Mouse (Mus musculus): ENCODE results near the gene Tns1. TPM values are rescaled to one million over a fixed set of nuclear protein-coding genes. Genes with fewer than 3 reads are reported as not detected.

The Tns1 gene
- polyA plus RNA-seq, 1 experiment from 2014 or later = 23.1 TPM

DNA sequence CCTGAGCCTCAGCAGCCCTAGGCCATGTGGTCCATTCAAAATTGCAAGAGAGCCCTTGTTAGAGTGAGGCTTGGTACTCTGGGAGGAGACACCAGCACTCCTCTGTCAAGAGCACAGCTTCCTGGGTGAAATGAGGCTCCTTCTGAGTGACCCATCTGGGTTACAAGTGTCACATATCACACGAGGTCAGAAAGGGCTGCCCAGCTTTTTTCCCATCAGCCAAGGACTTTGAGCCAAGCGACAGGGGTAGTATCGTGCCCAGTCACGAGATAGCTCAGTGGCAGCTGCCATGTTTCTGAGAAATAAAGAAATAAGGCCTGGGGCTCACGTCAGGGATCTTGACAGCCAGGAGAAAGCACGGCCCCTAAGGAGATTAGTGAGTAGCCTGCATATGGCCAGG is 186.4 kb downstream of the Tns1 start:
- H3K4me1 ChIP-seq (replicated peaks) = peaks cover 10% of the 10 kb centered on the region
- H3K9me3 ChIP-seq = no peaks in the 10 kb centered on the region
- no peak overlapping the region for H3K4me2 ChIP-seq (replicated peaks)
- H3K27me3 ChIP-seq (replicated peaks) = no peaks in the 10 kb centered on the region
- no peak overlapping the region for H3K9ac ChIP-seq
- no peaks in the 10 kb centered on the region; the same call in 1 of the 2 replicates for H3K36me3 ChIP-seq
- no peak overlapping the region for H3K27ac ChIP-seq
- no peak overlapping the region for H3K4me3 ChIP-seq (replicated peaks)
- 76% methylated on average over 6 of the region's 6 CpGs for WGBS
- ATAC-seq = no peak

GRCm38 (mm10) chr1:73936537-73936936 is 187.7 kb downstream of the Tns1 start:
- H3K36me3 ChIP-seq = no peaks in the 10 kb centered on the region; the same call in 1 of the 2 replicates
- ATAC-seq = peak; percentile 39; the same call in 1 of the 2 replicates
- H3K4me3 ChIP-seq (replicated peaks) = no peak overlapping the region
- H3K9me3 ChIP-seq = no peaks in the 10 kb centered on the region
- H3K9ac ChIP-seq = no peak overlapping the region
- WGBS = 56% methylated on average over 3 of the region's 3 CpGs
- H3K27me3 ChIP-seq (replicated peaks) = no peaks in the 10 kb centered on the region
- no peak overlapping the region for H3K27ac ChIP-seq
- peaks cover 11% of the 10 kb centered on the region for H3K4me1 ChIP-seq (replicated peaks)
- no peak overlapping the region for H3K4me2 ChIP-seq (replicated peaks)

GRCm38 (mm10) chr1:73935442-73936080 is 188.7 kb downstream of the Tns1 start:
- Histone ChIP-seq H3K4me2 (replicated peaks) (no peak overlapping the region), H3K4me1 (replicated peaks) (peaks cover 11% of the 10 kb centered on the region), H3K36me3 (no peaks in the 10 kb centered on the region; the same call in 1 of the 2 replicates), H3K9ac (no peak overlapping the region), H3K27ac (no peak overlapping the region), H3K9me3 (no peaks in the 10 kb centered on the region), H3K4me3 (replicated peaks) (no peak overlapping the region), H3K27me3 (replicated peaks) (no peaks in the 10 kb centered on the region)
- WGBS = 58% methylated on average over 4 of the region's 4 CpGs
- no peak for ATAC-seq

DNA sequence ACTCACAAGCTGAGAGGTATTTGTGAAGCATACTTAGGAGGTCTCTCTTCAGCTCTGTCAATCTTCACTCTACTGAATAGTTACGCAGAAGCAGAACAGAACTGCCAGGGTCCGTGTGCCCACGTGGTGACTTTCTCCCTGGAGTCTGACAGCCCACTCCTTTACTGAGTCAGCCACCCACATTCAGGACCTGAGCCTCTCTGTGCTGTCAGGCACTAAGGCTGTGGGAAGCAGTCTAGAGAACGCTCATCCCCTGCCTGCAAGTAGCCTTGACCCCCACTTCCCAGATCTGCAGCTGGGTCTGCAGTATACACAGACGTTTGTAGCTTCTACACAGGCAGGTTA is 191.1 kb downstream of the Tns1 start:
- 69% methylated on average over 5 of the region's 5 CpGs for WGBS
- Histone ChIP-seq H3K36me3 (no peaks in the 10 kb centered on the region; the same call in 1 of the 2 replicates), H3K4me3 (replicated peaks) (no peak overlapping the region), H3K4me1 (replicated peaks) (peaks cover 20% of the 10 kb centered on the region), H3K27ac (0 out of 2 replicates have a peak overlapping the region, but pooled peaks have one; percentile 32), H3K9ac (no peak overlapping the region), H3K9me3 (no peaks in the 10 kb centered on the region), H3K4me2 (replicated peaks) (no peak overlapping the region), H3K27me3 (replicated peaks) (no peaks in the 10 kb centered on the region)
- no peak for ATAC-seq

DNA sequence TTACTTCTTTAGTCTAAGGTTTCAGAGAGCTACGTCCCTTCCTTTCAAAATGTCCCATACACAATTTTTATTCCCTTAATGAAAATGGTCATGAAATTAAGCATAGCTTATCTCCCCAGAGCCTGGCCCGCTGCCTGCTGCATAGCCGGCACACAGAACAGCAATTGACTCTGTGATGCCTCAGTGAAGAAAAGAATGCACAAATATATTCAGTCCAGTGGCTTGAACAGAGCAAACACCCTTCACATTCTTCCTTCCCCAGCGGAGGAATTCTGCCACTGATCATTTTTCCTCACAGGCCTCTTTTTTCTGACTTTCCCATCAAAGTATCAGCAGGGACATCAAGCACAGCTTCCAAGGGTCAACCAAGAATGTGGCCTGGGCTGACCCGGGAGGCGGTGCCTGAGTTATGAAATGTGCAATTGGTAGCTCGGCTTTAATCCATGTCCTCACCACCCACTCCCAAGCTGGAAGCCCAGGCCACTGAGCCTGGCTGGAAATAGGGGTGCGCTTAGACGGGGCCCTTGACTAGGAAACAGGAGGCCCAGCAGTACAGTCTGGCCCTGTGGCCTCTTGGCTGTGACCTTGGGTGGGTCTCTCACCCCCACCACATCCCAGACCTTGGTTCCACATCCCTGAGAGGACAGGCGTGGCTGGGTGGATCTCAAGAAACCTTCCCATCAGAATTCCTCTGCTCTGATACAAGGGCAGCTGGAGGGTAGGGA is 191.7 kb downstream of the Tns1 start:
- no peak overlapping the region for H3K4me3 ChIP-seq (replicated peaks)
- H3K4me2 ChIP-seq (replicated peaks) = no peak overlapping the region
- 60% methylated on average over 10 of the region's 10 CpGs for WGBS
- no peaks in the 10 kb centered on the region; the same call in 1 of the 2 replicates for H3K36me3 ChIP-seq
- no peaks in the 10 kb centered on the region for H3K9me3 ChIP-seq
- peak overlapping the region; percentile 32; the same call in 1 of the 2 replicates for H3K27ac ChIP-seq
- ATAC-seq = 0 out of 2 replicates have a peak, but pooled peaks have one; percentile 11
- no peak overlapping the region for H3K9ac ChIP-seq
- peaks cover 20% of the 10 kb centered on the region for H3K4me1 ChIP-seq (replicated peaks)
- H3K27me3 ChIP-seq (replicated peaks) = no peaks in the 10 kb centered on the region

DNA sequence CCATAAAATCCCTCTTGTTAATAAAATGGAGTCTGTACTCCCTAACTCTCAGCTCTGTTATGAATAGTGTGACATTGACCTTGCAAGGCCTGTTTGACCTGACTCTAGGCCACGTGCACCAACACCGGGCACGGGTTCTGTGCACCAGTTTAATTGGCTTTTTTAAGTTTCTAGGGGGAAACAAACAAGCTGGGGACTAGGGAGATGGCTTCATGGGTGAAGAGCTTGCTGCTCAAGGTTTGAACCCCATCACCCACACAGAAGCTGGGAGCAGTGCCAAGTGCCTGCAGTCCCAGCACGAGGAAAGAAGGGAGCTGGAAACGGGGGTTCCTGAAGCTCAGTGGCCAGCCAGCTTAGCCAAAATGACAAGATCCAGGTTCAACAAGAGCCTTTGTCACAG is 192.4 kb downstream of the Tns1 start:
- Histone ChIP-seq H3K4me3 (replicated peaks) (no peak overlapping the region), H3K9ac (no peak overlapping the region), H3K27ac (no peak overlapping the region), H3K27me3 (replicated peaks) (no peaks in the 10 kb centered on the region), H3K4me2 (replicated peaks) (no peak overlapping the region), H3K9me3 (no peaks in the 10 kb centered on the region), H3K4me1 (replicated peaks) (peaks cover 20% of the 10 kb centered on the region), H3K36me3 (no peaks in the 10 kb centered on the region; the same call in 1 of the 2 replicates)
- WGBS = 67% methylated on average over 5 of the region's 5 CpGs
- no peak for ATAC-seq

DNA sequence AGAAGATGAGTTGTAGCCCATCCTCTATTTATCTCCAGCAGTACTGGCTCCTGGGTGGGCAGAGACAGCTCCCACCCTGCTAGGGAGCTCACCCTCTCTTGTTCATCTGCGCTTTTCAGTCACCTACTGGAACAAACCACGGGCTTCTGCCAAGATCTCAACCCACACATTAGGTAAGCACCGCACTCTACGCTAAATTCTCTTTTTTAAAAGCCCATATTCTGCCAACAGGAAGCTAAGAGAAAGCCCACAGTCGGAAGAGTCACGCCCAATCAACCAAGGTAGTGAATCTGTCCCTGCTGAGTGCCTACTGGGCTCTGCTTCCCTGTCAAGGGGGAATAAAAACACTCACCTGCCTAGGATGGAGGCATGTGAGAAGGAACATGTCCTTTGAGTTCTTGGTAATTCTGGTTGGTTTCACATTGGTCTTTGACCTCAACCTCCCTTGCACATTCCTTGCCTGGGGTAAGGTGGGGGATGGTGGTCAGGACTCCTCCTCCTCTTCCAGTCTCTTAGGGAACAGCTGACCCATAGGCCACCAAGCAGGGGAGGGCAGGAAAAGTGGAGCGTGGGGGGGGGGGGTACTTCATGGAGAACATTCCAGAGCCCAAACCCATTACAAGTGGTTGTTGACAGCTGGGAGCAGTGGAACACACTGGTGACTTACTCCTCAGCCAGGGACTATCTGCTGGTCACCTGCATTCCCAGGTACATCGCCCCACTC is 193.7 kb downstream of the Tns1 start:
- ATAC-seq = no peak
- no peak overlapping the region for H3K4me2 ChIP-seq (replicated peaks)
- no peak overlapping the region for H3K4me3 ChIP-seq (replicated peaks)
- H3K9ac ChIP-seq = no peak overlapping the region
- H3K4me1 ChIP-seq (replicated peaks) = peaks cover 20% of the 10 kb centered on the region
- H3K9me3 ChIP-seq = no peaks in the 10 kb centered on the region
- 87% methylated on average over 8 of the region's 8 CpGs for WGBS
- H3K27me3 ChIP-seq (replicated peaks) = no peaks in the 10 kb centered on the region
- H3K36me3 ChIP-seq = no peaks in the 10 kb centered on the region; the same call in 1 of the 2 replicates
- H3K27ac ChIP-seq = no peak overlapping the region

DNA sequence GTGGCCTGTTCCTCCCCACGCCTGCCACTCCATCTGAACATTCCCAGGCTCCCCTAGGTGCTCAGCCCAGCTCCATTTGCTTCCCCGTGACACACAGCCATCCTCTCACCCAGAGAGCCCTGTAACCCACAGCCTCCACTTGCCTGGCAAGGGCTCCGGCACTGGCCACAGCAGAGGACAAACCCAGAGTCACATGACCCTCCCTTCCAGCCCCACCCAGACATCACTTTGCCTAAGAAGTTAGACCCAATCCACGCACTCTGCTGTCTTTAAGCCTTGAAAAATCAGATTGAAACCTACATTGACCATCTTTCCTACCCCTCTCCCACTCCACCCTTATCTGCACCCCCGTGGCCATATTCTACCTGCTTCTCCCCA is 194.3 kb downstream of the Tns1 start:
- H3K4me3 ChIP-seq (replicated peaks) = no peak overlapping the region
- no peak for ATAC-seq
- no peak overlapping the region for H3K9ac ChIP-seq
- H3K9me3 ChIP-seq = no peaks in the 10 kb centered on the region
- no peak overlapping the region for H3K4me2 ChIP-seq (replicated peaks)
- H3K4me1 ChIP-seq (replicated peaks) = peaks cover 20% of the 10 kb centered on the region
- no peaks in the 10 kb centered on the region for H3K27me3 ChIP-seq (replicated peaks)
- 90% methylated on average over 5 of the region's 5 CpGs for WGBS
- H3K27ac ChIP-seq = no peak overlapping the region
- H3K36me3 ChIP-seq = 0 out of 2 replicates have a peak, but pooled peaks cover under 1% of the 10 kb centered on the region

DNA sequence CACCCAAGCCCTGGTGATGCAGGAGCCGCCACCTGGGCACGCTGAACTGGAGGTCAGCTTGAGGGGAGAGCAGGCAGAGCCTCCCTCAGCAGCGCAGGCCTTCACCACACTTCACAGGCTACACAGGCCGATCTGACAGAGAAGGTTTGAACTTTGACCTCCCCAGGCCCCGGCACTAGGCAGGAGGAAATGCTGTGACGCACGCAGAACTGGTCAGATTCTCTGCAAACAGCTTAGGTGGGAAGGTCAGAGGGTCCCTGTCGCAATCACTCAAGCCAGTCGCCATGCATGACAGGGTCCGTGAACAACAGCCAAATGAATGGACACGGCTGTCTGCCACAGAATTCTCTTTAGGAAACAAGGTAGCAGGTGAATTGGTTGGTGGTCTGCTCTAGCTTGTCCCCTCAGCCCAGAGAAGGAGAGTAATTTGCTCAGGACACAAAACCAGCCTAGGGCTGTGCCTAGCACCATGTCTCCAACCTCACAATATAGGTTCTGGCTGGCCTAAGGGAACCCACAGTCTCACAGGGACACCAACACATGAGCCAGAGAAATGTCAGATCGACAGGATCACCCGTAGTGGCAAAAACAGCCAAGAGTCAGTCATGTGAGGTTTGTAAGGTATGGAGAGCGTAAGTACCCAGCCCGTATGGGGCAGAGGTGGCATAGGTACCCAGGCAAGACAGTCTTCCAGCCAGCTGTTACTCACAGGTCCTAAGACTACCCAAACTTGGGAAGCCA is 194.9 kb downstream of the Tns1 start:
- peak; percentile 61; the same call in 1 of the 2 replicates for ATAC-seq
- Histone ChIP-seq H3K9ac (no peak overlapping the region), H3K27ac (no peak overlapping the region), H3K27me3 (replicated peaks) (no peaks in the 10 kb centered on the region), H3K9me3 (no peaks in the 10 kb centered on the region), H3K4me3 (replicated peaks) (no peak overlapping the region), H3K4me2 (replicated peaks) (no peak overlapping the region), H3K4me1 (replicated peaks) (peaks cover 20% of the 10 kb centered on the region), H3K36me3 (0 out of 2 replicates have a peak, but pooled peaks cover 5% of the 10 kb centered on the region)
- WGBS = 55% methylated on average over 15 of the region's 15 CpGs

GRCm38 (mm10) chr1:73928385-73928784 is 195.9 kb downstream of the Tns1 start:
- WGBS = 80% methylated on average over 8 of the region's 8 CpGs
- Histone ChIP-seq H3K9me3 (no peaks in the 10 kb centered on the region), H3K4me3 (replicated peaks) (no peak overlapping the region), H3K36me3 (0 out of 2 replicates have a peak, but pooled peaks cover 7% of the 10 kb centered on the region), H3K4me1 (replicated peaks) (peaks cover 20% of the 10 kb centered on the region), H3K4me2 (replicated peaks) (no peak overlapping the region), H3K9ac (no peak overlapping the region), H3K27me3 (replicated peaks) (no peaks in the 10 kb centered on the region), H3K27ac (no peak overlapping the region)
- ATAC-seq = no peak

DNA sequence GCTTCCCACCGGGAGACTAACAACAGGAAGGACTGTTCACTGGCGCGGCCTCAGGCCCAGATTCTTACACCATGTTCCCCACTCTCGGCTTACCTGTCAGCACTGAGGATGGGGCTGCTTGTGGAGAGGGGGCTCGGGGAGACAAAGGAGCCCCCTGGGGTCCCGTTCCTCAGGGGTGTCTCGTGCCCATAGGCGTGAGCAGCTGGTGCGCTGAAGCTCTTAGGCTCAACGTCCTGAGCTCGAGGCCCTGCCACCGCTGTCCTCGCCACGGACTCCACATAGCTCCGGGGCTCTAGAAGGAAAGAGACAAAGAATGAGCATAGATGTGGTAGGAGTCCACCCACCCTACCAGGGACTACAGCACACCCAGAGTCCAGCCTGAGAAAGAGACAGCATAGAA is 196.4 kb downstream of the Tns1 start:
- 0 out of 2 replicates have a peak, but pooled peaks cover 7% of the 10 kb centered on the region for H3K36me3 ChIP-seq
- H3K4me1 ChIP-seq (replicated peaks) = peaks cover 20% of the 10 kb centered on the region
- H3K27me3 ChIP-seq (replicated peaks) = no peaks in the 10 kb centered on the region
- no peak overlapping the region for H3K4me3 ChIP-seq (replicated peaks)
- 85% methylated on average over 15 of the region's 15 CpGs for WGBS
- no peak for ATAC-seq
- H3K9ac ChIP-seq = no peak overlapping the region
- no peak overlapping the region for H3K27ac ChIP-seq
- H3K9me3 ChIP-seq = no peaks in the 10 kb centered on the region
- H3K4me2 ChIP-seq (replicated peaks) = no peak overlapping the region

DNA sequence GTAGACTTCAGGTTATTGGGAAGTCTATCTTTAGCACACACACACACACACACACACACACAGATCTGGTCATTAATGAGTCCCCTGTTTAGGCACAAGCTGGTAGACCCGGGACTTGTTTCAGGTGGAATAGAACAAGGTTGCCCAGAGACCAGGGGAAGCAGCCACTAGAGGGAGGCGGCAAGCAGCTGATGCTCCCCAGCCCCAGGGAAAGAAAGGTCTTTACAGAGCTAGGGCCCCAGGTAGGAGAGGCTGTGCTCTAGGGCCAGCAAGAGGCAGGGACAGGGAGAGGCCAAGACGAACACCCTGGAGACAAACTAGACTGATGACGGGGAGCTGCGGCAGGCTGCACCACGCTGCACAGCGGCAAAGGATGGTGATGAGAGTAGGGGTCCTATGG is 198.0 kb downstream of the Tns1 start:
- Histone ChIP-seq H3K27ac (no peak overlapping the region), H3K4me1 (replicated peaks) (peaks cover 9% of the 10 kb centered on the region; the same call in 1 of the 2 replicates), H3K9me3 (no peaks in the 10 kb centered on the region), H3K4me3 (replicated peaks) (no peak overlapping the region), H3K36me3 (0 out of 2 replicates have a peak, but pooled peaks cover 7% of the 10 kb centered on the region), H3K4me2 (replicated peaks) (no peak overlapping the region), H3K27me3 (replicated peaks) (no peaks in the 10 kb centered on the region), H3K9ac (no peak overlapping the region)
- 53% methylated on average over 7 of the region's 7 CpGs for WGBS
- ATAC-seq = no peak
